Mouse (Mus musculus): ENCODE data around the gene Kif3b.
A peak's percentile ranks its signal among the peaks of the same experiment; 100 is the strongest.
"Not testable (repeated sequence)": the region's sequence is repeated elsewhere in the genome, so short reads cannot be mapped to it uniquely, and the experiment has no call there.

The Kif3b gene

GRCm38 (mm10) chr2:153290938-153291928 lies at the start of gene Kif3b:
Gene Kif3b, plus strand, starts transcription at chr2:153291413.
- DNase-seq (ENCODE audit: low spot score in 2 of 2) = peak; percentile 88

- DNase-seq (ENCODE audit: low spot score in 2 of 2) = no peak
These were observed 49.1 kb upstream of the Kif3b start for GRCm38 (mm10) chr2:153242156-153242555.

- no peak for DNase-seq (ENCODE audit: low spot score in 2 of 2)
These were observed 41.5 kb upstream of the Kif3b start for GRCm38 (mm10) chr2:153249751-153250150.

- DNase-seq (ENCODE audit: low spot score in 2 of 2) = no peak
These were observed 34.6 kb upstream of the Kif3b start for GRCm38 (mm10) chr2:153256604-153257003.

- DNase-seq (ENCODE audit: low spot score in 2 of 2) = peak; percentile 48 to 50
These were observed 32.0 kb upstream of the Kif3b start for GRCm38 (mm10) chr2:153259030-153259863.

GRCm38 (mm10) chr2:153259864-153260674 lies 31.1 kb upstream of the Kif3b start:
- DNase-seq (ENCODE audit: low spot score in 2 of 2) = no peak

GRCm38 (mm10) chr2:153263053-153263452 lies 28.2 kb upstream of the Kif3b start:
- DNase-seq (ENCODE audit: low spot score in 2 of 2) = peak; percentile 77 to 80

GRCm38 (mm10) chr2:153267331-153267730 lies 23.9 kb upstream of the Kif3b start:
- no peak for DNase-seq (ENCODE audit: low spot score in 2 of 2)

GRCm38 (mm10) chr2:153270231-153270915 lies 20.8 kb upstream of the Kif3b start:
- not testable (repeated sequence) for DNase-seq (ENCODE audit: low spot score in 2 of 2)

- not testable (repeated sequence) for DNase-seq (ENCODE audit: low spot score in 2 of 2)
These were observed 16.9 kb upstream of the Kif3b start for GRCm38 (mm10) chr2:153274200-153274918.

GRCm38 (mm10) chr2:153274919-153275247 lies 16.3 kb upstream of the Kif3b start:
- DNase-seq (ENCODE audit: low spot score in 2 of 2) = no peak

GRCm38 (mm10) chr2:153275577-153275976 lies 15.6 kb upstream of the Kif3b start:
- not testable (repeated sequence) for DNase-seq (ENCODE audit: low spot score in 2 of 2)

- no peak for DNase-seq (ENCODE audit: low spot score in 2 of 2)
These were observed 14.8 kb upstream of the Kif3b start for GRCm38 (mm10) chr2:153276440-153276839.

- DNase-seq (ENCODE audit: low spot score in 2 of 2) = not testable (repeated sequence)
These were observed 14.4 kb upstream of the Kif3b start for GRCm38 (mm10) chr2:153276846-153277245.

- DNase-seq (ENCODE audit: low spot score in 2 of 2) = peak; percentile 38 to 47
These were observed 12.9 kb upstream of the Kif3b start for GRCm38 (mm10) chr2:153278357-153278756.

GRCm38 (mm10) chr2:153283919-153284318 lies 7.3 kb upstream of the Kif3b start:
- DNase-seq (ENCODE audit: low spot score in 2 of 2) = no peak

GRCm38 (mm10) chr2:153286524-153286923 lies 4.7 kb upstream of the Kif3b start:
- DNase-seq (ENCODE audit: low spot score in 2 of 2) = no peak

- no peak for DNase-seq (ENCODE audit: low spot score in 2 of 2)
These were observed 3.4 kb upstream of the Kif3b start for GRCm38 (mm10) chr2:153287835-153288234.

GRCm38 (mm10) chr2:153292305-153292861 lies 1.2 kb downstream of the Kif3b start:
- peak in 1 of 2 experiments; percentile 37 for DNase-seq (ENCODE audit: low spot score in 2 of 2)

GRCm38 (mm10) chr2:153295196-153295595 lies 4.0 kb downstream of the Kif3b start:
- DNase-seq (ENCODE audit: low spot score in 2 of 2) = no peak

Data from spleen, postnatal 36 days (tissue).